Mouse (Mus musculus) layer of hippocampus, adult 2 months (tissue): ENCODE results near the gene Hacd4. TPM values are rescaled to one million over a fixed set of nuclear protein-coding genes. Genes with fewer than 3 reads are reported as not detected.
"Not testable (repeated sequence)": the region's sequence is repeated elsewhere in the genome, so short reads cannot be mapped to it uniquely, and the experiment has no call there.

Source experiments
- DNase-seq, 2 experiments: peaks; one replicate each; pipeline ENCODE4 v3.0.0; 2022; ENCODE audit warnings: low spot score in 2 of 2
- H3K27ac ChIP-seq: fragments of 200-600 bp; 2 replicates; pipeline ENCODE4 v1.8.1; 2022
- H3K4me3 ChIP-seq: fragments of 200-600 bp; 2 replicates; pipeline ENCODE4 v1.8.1; 2022; ENCODE audit warnings: mild to moderate bottlenecking
- CTCF ChIP-seq: fragments of 200-600 bp; conservative IDR thresholded peaks from 2 replicates; pipeline ENCODE4 v1.8.1; 2022; ENCODE audit warnings: antibody characterized with exemption, mild to moderate bottlenecking, moderate library complexity
- total RNA-seq, 2 experiments: library from RNA; stranded (reverse); gene quantifications; 2 replicates each; pipeline ENCODE4 v1.2.3; 2021

Gene Hacd4
- total RNA-seq, 2 experiments from 2014 or later = 1.0 to 1.2 TPM

DNA sequence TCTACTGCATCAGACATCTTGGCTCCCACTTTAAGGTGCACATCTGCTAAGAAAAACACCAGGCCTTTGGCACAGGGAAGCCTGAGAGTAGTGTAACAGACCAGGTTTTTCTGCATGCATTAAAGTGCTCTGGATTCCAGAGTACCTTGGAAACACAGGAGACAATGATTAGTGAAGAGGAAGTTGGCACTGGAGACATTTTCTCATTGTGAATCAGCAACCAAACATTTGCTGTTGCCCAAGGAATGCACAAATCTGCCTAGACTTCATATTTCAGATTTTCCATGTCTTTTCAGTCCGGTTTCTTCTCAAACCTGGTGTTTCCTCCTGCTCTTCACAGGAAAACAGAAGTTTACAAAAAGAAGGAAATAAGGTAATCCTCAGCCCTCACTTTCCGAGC, 26.4 kb downstream of the Hacd4 start:
- no peak overlapping the region for H3K4me3 ChIP-seq
- DNase-seq = no peak
- H3K27ac ChIP-seq = no peak overlapping the region
- no peak for TF ChIP-seq CTCF

GRCm38 (mm10) chr4:88409279-88409678, 29.4 kb downstream of the Hacd4 start:
- no peak for TF ChIP-seq CTCF
- H3K27ac ChIP-seq = no peak overlapping the region
- H3K4me3 ChIP-seq = no peak overlapping the region
- DNase-seq = no peak

GRCm38 (mm10) chr4:88406887-88407696, 31.6 kb downstream of the Hacd4 start:
- peak; percentile 29 to 38 for DNase-seq
- no peak overlapping the region for H3K27ac ChIP-seq
- TF ChIP-seq CTCF = no peak
- H3K4me3 ChIP-seq = no peak overlapping the region

DNA sequence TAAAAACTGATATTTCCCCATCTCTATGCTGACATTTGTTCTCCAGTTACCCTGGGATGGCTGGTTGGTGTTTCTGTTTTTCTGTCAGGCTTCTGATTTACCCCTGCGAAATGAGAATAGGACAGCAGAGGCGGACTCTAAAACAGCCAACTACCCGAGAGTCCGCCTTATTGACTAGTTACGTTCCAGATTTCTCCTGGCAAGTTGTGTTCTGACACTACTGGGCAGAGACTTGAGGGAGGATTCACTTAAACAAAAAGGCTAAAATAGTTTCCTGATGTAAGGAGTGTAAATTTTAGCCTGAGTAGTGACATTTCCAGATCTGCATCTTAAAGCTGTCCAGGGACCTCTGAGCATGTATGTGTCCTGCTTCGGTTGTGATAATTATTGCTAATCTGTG, 35.8 kb downstream of the Hacd4 start:
- no peak for DNase-seq
- no peak overlapping the region for H3K27ac ChIP-seq
- TF ChIP-seq CTCF = no peak
- no peak overlapping the region for H3K4me3 ChIP-seq

GRCm38 (mm10) chr4:88400992-88401313, 37.8 kb downstream of the Hacd4 start:
- no peak for DNase-seq
- no peak overlapping the region for H3K27ac ChIP-seq
- no peak for TF ChIP-seq CTCF
- no peak overlapping the region for H3K4me3 ChIP-seq

GRCm38 (mm10) chr4:88400302-88400991, 38.3 kb downstream of the Hacd4 start:
- H3K4me3 ChIP-seq = no peak overlapping the region
- H3K27ac ChIP-seq = no peak overlapping the region
- DNase-seq = no peak
- TF ChIP-seq CTCF = no peak

DNA sequence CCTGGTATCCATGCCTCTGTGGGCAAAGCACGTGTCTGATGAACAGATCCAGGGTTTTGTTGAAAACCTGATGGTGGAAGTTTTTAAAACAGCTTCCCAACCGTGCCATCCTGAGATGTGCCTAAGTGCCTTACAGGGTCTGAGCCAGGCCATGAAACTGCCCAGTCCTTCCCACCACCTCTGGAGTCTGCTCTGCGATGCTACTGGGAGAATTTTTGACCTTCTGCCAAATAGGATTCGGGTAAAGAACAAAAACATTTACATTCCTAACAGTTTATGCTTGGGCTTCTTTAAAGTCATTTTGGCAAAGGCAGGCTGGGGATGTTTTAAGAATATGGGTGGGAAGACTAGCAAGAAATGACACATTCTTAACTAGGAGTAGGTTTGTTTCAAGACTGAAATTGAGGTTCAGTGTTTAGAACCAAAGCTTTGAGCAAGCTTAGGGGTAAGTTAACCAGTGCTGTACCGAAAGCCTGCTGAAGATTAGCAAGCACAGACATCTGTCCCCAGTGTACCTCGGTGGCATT, 41.7 kb downstream of the Hacd4 start:
- Histone ChIP-seq H3K27ac (no peak overlapping the region), H3K4me3 (no peak overlapping the region)
- TF ChIP-seq CTCF = no peak
- DNase-seq = no peak

DNA sequence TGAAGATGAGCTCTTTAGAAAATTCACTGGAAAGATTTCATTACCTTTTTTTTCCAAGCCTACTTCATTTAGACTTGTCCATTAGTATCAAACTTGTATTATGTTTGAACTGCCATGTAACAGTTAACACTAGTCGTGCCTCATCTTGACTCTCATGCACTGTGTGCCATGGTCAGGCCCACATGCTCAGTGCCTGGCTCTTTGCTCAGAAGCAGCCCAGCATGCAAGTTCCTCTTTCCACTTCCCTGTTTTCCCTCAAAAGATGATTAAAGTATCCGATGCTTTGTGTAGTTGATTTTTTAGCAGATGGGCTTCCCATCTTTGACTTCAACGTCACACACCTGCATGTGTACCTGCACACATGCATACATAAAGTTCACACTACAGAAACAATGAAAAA, 43.0 kb downstream of the Hacd4 start:
- DNase-seq = no peak
- TF ChIP-seq CTCF = no peak
- Histone ChIP-seq H3K4me3 (no peak overlapping the region), H3K27ac (no peak overlapping the region)

- not testable (repeated sequence) for DNase-seq, H3K27ac ChIP-seq, H3K4me3 ChIP-seq
Observed at GRCm38 (mm10) chr4:88390596-88390995, 48.1 kb downstream of the Hacd4 start.

DNA sequence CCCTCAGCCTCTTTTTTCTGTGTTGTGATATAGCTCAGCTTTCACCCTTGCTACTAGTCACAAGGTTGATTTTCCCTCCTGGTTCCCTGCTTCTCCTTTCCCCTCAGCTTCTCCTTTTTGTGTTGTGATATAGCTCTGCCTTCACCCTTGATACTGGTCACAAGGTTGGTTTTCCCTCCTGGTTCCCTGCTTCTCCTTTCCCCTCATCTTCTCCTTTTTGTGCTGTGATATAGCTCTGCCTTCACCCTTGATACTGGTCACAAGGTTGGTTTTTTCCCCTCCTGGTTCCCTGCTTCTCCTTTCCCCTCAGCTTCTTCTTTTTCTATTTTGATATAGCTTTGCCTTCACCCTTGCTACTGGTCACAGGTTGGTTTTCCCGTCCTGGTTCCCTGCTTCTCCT, 48.7 kb downstream of the Hacd4 start:
- Histone ChIP-seq H3K4me3 (no peak overlapping the region), H3K27ac (no peak overlapping the region)
- DNase-seq = no peak
- TF ChIP-seq CTCF = no peak

DNA sequence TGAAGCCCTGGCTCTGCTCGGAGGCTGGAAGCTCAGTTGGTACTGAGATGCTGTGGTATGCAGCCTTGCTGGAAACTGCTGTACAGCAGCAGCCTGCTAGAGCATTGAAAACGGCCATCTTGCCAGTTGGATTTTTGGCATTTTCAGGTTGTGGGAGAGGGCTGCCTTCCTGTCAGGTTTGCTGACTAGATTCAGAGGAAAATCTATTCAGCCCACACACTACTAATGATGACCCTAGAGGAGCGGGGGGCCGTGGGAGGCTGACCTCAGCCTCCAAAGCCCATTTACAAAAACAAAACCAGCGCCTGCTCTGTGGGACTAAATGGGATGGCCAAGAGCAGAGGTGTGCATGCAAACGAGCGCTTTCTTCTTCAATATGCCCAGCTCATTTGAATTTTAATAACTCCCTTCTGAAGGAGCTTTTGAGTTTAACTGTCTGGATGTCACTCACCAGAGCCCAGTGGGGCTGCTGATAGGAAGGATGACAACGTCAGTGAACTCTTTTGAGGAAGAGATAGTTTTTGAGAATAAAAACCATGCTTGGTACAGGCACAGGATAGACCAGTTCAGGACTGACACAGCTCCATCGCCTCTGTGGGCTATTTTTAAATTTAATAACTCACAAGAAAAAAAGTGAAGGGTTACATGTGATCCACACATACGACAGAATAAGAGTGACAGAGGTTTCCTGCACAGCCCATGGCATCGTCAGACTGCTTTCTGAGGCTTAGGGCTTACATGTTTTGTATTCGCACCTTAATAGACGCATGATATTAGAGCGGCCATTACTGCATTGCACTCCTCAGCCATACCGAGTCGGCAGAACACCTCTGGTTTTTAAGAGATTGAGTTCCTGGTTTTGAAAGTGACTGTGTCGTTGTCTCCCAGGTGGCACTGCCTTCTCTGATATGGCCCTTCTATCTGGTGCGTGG, 66.2 kb downstream of the Hacd4 start:
- TF ChIP-seq CTCF = no peak
- Histone ChIP-seq H3K4me3 (no peak overlapping the region), H3K27ac (no peak overlapping the region)
- DNase-seq = no peak

- TF ChIP-seq CTCF = no peak
- Histone ChIP-seq H3K4me3 (no peak overlapping the region), H3K27ac (no peak overlapping the region)
- peak in 1 of 2 experiments; percentile 33 for DNase-seq
Observed at GRCm38 (mm10) chr4:88370819-88371218, 67.9 kb downstream of the Hacd4 start.

DNA sequence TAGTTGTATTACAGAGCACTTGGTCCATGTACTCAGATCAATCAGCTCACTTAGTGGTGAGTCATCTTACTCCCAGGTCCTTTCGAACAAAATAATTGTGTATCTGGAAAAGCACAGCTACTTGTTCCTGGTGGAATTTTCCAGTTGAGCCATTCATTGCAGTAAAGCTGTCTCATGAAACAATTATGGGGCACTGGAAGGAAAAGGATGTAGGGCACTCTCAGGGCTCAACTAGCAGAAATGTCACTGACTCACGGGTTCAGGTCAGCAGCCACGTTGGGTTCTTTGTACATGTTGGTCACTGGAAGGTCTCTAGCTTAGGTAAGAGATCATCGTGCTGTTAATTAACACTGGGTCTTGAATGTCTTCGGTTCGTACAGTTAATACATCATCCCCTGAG, 68.8 kb downstream of the Hacd4 start:
- TF ChIP-seq CTCF = no peak
- H3K4me3 ChIP-seq = no peak overlapping the region
- DNase-seq = no peak
- H3K27ac ChIP-seq = no peak overlapping the region
